Mouse (Mus musculus) intestine, embryonic 14.5 days (tissue): ENCODE measurements around the gene Ubtd2. TPM values are rescaled to one million over a fixed set of nuclear protein-coding genes. Genes with fewer than 3 reads are reported as not detected.
A peak's percentile ranks its signal among the peaks of the same experiment; 100 is the strongest.

Source experiments
- ATAC-seq: fragments of 200-750 bp; cut with Nextera tagmentation; replicated peaks from 2 replicates; pipeline ENCODE4 v1.8.0; 2017; ENCODE audit warnings: low read depth, moderate number of reproducible peaks, moderate TSS enrichment, moderate library complexity; ENCODE audit not compliant: low FRiP score, low TSS enrichment
- DNase-seq: peaks from one replicate; pipeline ENCODE4 v3.0.0-alpha.2; 2018; ENCODE audit warnings: low spot score
- H3K27ac ChIP-seq: fragments of 300-500 bp; sonication (generic); 2 replicates; pipeline ENCODE4 v1.5.1; 2014; ENCODE audit warnings: low read depth, mild to moderate bottlenecking, control low read depth
- H3K27me3 ChIP-seq: fragments of 300-500 bp; sonication (generic); replicated peaks from 2 replicates; pipeline ENCODE4 v1.6.1; 2014; ENCODE audit warnings: low read length, control low read depth; ENCODE audit not compliant: control insufficient read depth, insufficient read depth
- H3K36me3 ChIP-seq: fragments of 300-500 bp; sonication (generic); 2 replicates; pipeline ENCODE4 v1.6.1; 2014; ENCODE audit warnings: low read length, control low read depth; ENCODE audit not compliant: control insufficient read depth, insufficient read depth
- H3K4me1 ChIP-seq: fragments of 300-500 bp; sonication (generic); replicated peaks from 2 replicates; pipeline ENCODE4 v1.6.1; 2014; ENCODE audit warnings: low read length, control low read depth, mixed read lengths; ENCODE audit not compliant: control insufficient read depth, insufficient read depth
- H3K4me2 ChIP-seq: fragments of 300-500 bp; sonication (generic); 2 replicates; pipeline ENCODE4 v1.6.1; 2014; ENCODE audit warnings: low read length
- H3K4me3 ChIP-seq: fragments of 300-500 bp; sonication (generic); 2 replicates; pipeline ENCODE4 v1.5.1; 2014; ENCODE audit warnings: low read depth, low read length, control low read depth, mixed read lengths
- H3K9ac ChIP-seq: fragments of 300-500 bp; sonication (generic); 2 replicates; pipeline ENCODE4 v1.6.1; 2014; ENCODE audit warnings: mild to moderate bottlenecking, low read length
- H3K9me3 ChIP-seq: fragments of 300-500 bp; sonication (generic); 2 replicates; pipeline ENCODE4 v1.6.1; 2016; ENCODE audit warnings: low read length, control low read depth; ENCODE audit not compliant: control insufficient read depth
- WGBS: fragments of 180-500 bp; shearing (Covaris S2); extraction: QIAGEN DNeasy Blood & Tissue Kit; methylation state at CpG from one replicate; pipeline ENCODE4 v1.1.7; 2014; 5-methylcytosine and 5-hydroxymethylcytosine counted together
- polyA plus RNA-seq: library from polyadenylated mRNA; unstranded; fragments of >200 nt; fragmentation: Nextera tagmentation; extraction: Ambion mirVana; gene quantifications from 2 replicates; pipeline ENCODE4 v1.2.1, GENCODE M21; 2014

The Ubtd2 gene
- polyA plus RNA-seq, 1 experiment from 2014 or later: 48.6 TPM

DNA sequence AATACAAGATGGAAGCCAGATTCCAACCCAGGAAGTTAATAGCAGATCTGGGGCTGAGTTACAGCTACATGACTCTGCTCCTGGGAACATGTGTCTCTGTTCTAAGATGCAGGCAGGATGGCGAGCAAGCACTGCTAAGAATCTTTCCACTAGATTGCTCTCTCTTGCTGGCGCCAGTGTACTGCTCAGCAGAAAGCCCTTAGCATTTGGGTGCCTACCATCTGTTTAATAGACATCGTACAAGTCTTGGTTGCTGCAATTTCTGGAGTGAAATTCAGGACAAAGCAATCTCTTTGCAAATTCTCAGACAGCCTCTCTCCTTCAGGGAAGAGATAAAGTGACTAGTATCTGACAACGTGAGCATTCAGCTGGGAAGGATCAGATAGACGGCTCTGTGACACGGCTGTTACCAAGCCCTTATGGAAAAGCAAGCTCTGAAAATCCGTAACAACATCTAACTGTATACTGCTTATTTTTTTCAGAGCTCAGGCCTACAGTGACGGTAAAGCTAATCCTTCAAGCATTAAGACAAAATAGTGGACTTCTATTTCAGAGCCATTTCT lies 1.7 kb upstream of the Ubtd2 start:
- H3K9ac ChIP-seq: no peak overlapping the region
- no peak for ATAC-seq

DNA sequence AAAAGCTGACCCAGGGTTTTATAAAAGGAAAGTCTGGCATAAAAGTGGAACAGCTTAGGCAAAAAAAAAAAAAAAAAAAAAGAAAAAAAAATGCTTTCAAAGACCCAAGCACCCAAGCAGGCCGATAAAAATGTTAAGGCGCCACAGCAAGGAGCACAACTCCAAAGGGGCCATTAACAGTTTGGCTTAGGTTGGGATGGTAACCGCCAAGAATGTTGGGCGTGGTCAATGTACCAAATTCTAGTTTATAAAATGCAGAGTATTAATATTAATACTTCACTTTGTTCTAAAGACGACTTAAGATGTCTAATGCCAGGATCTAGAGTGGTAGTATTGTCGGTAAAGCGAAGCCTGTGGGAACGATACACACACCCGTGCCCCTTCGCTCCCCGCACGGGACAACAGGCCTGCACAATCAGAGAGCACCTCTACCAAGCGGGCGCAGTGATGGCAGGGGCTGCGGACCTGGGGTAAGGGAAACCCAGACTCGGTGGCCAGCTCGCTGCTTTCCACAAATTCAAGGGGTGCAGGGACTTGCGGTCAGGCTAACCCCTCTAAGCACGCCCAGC lies 855 bp upstream of the Ubtd2 start:
- Histone ChIP-seq H3K36me3 (no peaks in the 10 kb centered on the region), H3K9ac (peak overlapping the region; percentile 97), H3K4me2 (peak overlapping the region; percentile 92), H3K27me3 (no peaks in the 10 kb centered on the region), H3K4me1 (peaks cover 11% of the 10 kb centered on the region; the same call in 1 of the 2 replicates), H3K27ac (peak overlapping the region; percentile 93; the same call in 1 of the 2 replicates), H3K4me3 (peak overlapping the region; percentile 78), H3K9me3 (no peaks in the 10 kb centered on the region)
- 3% methylated on average over 19 of the region's 19 CpGs for WGBS
- no peak for ATAC-seq
- no peak for DNase-seq

More for the DNA sequence above, 1.7 kb upstream of the Ubtd2 start:
- Histone ChIP-seq H3K36me3 (no peaks in the 10 kb centered on the region), H3K27ac (no peak overlapping the region), H3K4me2 (0 out of 2 replicates have a peak overlapping the region, but pooled peaks have one; percentile 92), H3K27me3 (no peaks in the 10 kb centered on the region), H3K4me3 (no peak overlapping the region), H3K4me1 (peaks cover 11% of the 10 kb centered on the region; the same call in 1 of the 2 replicates), H3K9me3 (no peaks in the 10 kb centered on the region)
- DNase-seq: no peak
- WGBS: 66% methylated on average over 8 of the region's 8 CpGs

DNA sequence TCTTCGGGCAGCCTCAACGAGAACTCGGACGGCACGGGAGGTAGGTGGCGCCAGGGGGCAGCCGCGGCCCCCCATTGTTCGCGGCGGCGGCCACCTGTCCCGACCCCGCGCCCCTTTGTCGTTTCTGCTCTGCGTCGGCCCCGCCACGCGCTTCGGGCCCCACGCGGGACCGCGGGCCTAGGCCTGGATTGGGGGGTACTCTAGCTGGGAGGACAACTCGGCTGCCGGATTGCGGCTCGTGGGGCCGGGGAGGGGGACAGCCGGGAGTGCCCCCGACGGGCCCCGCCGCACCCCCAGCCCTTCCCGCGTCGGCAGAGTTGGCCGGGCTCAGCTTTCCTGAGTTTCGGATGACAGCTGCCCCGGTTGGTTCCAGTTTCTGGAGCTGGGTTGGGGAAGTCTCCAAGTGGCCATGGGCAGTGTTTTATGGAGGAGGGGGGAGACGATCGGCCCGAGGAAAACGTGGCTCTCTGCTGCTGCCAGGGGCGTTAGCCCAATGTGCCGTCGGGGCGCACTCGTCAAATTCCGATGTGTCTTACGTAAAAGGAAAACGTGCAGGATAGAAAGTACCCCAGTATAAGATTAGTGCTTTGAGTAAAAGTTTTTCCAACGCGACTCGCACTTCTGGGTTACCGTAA lies 454 bp downstream of the Ubtd2 start:
- Histone ChIP-seq H3K9me3 (no peaks in the 10 kb centered on the region), H3K27ac (peak overlapping the region; percentile 93), H3K4me3 (peak overlapping the region; percentile 78), H3K4me2 (peak overlapping the region; percentile 92), H3K9ac (peak overlapping the region; percentile 97), H3K27me3 (no peaks in the 10 kb centered on the region), H3K36me3 (no peaks in the 10 kb centered on the region), H3K4me1 (peaks cover 11% of the 10 kb centered on the region; the same call in 1 of the 2 replicates)
- no peak for DNase-seq
- WGBS: under 1% methylated on average over 51 of the region's 58 CpGs
- ATAC-seq: peak; percentile 24; the same call in 1 of the 2 replicates

DNA sequence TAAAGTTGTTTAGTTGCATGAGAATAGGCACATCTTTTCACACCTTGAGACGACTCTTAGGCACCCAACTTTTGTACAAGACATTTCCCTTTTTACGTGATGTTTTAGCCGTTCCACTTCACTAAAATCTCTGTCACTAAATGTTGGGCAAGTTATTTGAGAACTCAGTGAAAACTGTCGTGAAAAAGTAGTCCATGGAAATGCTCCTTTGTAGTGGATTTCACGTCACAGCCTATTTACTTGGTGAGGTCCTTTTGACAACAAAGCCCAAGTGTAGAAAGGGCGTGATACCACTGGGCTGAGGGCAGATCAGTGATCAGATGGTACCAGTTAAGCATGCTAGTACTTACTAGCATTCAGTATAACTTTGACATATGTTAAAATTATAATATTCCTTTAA lies 1.2 kb downstream of the Ubtd2 start:
- Histone ChIP-seq H3K36me3 (no peaks in the 10 kb centered on the region), H3K9ac (peak overlapping the region; percentile 97), H3K27ac (0 out of 2 replicates have a peak overlapping the region, but pooled peaks have one; percentile 93), H3K27me3 (no peaks in the 10 kb centered on the region), H3K4me2 (peak overlapping the region; percentile 92), H3K4me3 (peak overlapping the region; percentile 78), H3K4me1 (peaks cover 11% of the 10 kb centered on the region; the same call in 1 of the 2 replicates), H3K9me3 (no peaks in the 10 kb centered on the region)
- DNase-seq (no peak), ATAC-seq (no peak)
- 9% methylated on average over 6 of the region's 6 CpGs for WGBS

DNA sequence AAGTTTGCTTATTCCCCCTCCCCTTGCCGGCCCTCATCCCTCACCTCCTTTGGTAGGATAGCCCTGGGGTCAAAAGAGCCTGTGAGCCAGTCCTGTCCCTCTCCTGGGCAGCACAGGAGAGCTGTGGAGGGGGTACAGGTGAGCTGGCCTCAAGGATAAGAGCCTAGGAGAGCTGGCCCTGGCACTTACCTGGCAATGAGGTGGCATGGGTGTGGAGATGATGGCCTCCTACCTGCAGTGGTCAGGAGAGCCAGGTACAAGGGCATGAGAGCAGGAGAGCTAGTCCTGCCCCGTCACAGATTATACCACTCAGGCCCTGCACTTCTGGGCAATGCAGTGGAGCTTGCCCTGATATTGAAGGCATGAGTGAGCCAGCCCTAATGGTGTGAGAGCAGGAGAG lies 9.1 kb downstream of the Ubtd2 start:
- DNase-seq: no peak

DNA sequence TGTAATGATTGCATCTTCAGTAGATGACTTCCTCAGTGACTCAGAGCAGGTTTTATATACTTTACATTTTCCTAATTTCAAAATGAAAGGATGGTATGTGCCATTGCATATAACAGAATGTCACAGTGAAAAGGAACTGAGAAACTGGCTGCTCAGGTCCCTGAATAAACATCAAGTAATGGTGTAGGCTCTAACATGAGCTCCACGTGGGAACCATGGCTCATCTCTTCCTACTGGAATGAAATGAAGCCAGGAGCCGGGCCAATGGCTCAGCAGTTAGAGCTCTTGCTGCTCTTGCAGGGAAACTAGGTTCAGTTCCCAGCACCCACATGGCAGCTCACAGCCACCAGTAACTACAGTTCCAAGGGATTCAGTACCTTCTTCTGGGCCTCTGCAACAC lies 16.8 kb downstream of the Ubtd2 start:
- Histone ChIP-seq H3K36me3 (no peaks in the 10 kb centered on the region), H3K4me2 (no peak overlapping the region), H3K27me3 (no peaks in the 10 kb centered on the region), H3K4me3 (no peak overlapping the region), H3K27ac (no peak overlapping the region), H3K4me1 (no peaks in the 10 kb centered on the region), H3K9me3 (no peaks in the 10 kb centered on the region), H3K9ac (no peak overlapping the region)
- WGBS: 81% methylated on average over 2 of the region's 2 CpGs
- DNase-seq (no peak), ATAC-seq (no peak)

More for the DNA sequence above, 9.1 kb downstream of the Ubtd2 start:
- no peaks in the 10 kb centered on the region for H3K9me3 ChIP-seq
- ATAC-seq: no peak
- no peak overlapping the region for H3K4me2 ChIP-seq
- H3K4me3 ChIP-seq: no peak overlapping the region
- H3K27me3 ChIP-seq: no peaks in the 10 kb centered on the region
- no peak overlapping the region for H3K27ac ChIP-seq
- WGBS: 63% methylated on average over 2 of the region's 2 CpGs
- H3K36me3 ChIP-seq: no peaks in the 10 kb centered on the region
- H3K4me1 ChIP-seq: no peaks in the 10 kb centered on the region
- H3K9ac ChIP-seq: no peak overlapping the region

DNA sequence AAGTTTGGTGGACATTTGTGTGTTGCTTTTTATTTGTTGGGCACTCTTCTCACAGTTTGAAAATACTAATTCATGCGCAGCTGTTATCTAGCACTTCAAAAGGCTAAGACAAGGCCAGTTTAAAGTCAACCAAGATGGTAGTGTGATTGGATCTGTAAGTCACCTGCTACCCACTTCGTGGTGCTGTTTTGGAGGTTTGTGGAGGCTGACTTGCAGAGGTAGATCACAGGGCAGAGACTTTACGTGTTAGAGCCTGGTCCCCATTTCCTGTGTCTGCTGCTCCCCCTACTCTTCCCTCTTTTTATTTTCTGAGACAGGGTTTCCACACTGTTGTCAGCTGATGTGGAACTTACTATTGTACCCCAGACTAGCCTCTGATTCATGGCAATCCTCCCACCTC lies 19.6 kb downstream of the Ubtd2 start:
- H3K27ac ChIP-seq: no peak overlapping the region
- no peak overlapping the region for H3K4me3 ChIP-seq
- no peaks in the 10 kb centered on the region for H3K4me1 ChIP-seq
- WGBS: 80% methylated on average over 3 of the region's 3 CpGs
- no peaks in the 10 kb centered on the region for H3K27me3 ChIP-seq
- H3K9ac ChIP-seq: no peak overlapping the region
- no peak overlapping the region for H3K4me2 ChIP-seq
- no peaks in the 10 kb centered on the region for H3K9me3 ChIP-seq
- ATAC-seq (no peak), DNase-seq (no peak)
- H3K36me3 ChIP-seq: no peaks in the 10 kb centered on the region

DNA sequence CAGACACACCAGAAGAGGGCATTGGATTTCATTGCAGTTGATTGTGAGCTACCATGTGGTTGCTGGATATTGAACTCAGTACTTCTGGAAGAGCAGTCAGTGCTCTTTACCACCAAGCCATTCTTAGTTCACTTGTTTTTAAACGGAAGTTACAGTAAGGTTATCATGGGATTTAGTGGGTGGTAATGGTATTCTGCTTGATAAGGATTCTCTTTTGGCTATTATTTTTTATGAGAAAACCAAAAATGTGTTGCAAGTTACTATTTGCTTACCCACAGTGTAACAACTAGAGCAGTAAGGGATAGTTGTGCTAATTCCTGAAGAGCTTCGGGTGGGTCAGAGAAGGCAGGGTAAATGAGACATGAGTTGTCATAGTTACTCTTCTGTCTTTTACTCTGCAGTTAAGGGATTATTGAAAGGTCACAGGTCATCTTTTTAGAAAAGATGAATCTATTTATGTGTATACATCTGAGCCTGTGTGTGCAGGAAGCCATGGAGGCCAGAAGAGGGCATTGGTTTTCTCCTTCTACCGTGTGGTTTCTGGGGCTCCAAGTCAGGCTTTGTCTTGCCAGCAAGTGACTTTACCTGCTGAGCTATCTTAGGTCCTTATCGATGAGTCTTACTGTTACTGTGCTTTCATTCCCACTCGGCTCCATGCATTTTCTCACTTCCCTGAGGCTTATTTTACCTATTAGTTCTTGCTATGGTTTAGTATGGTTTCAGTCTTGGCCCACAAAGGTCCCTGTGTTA lies 20.5 kb downstream of the Ubtd2 start:
- Histone ChIP-seq H3K27ac (no peak overlapping the region), H3K27me3 (no peaks in the 10 kb centered on the region), H3K4me1 (no peaks in the 10 kb centered on the region), H3K9ac (no peak overlapping the region), H3K9me3 (no peaks in the 10 kb centered on the region), H3K36me3 (no peaks in the 10 kb centered on the region), H3K4me3 (no peak overlapping the region), H3K4me2 (no peak overlapping the region)
- no peak for DNase-seq
- WGBS: 83% methylated on average over 5 of the region's 5 CpGs
- ATAC-seq: no peak
